Mouse (Mus musculus) ovary, postnatal 36 days (tissue): ENCODE measurements around the gene Tmem147.
"Not testable (repeated sequence)": the region's sequence is repeated elsewhere in the genome, so short reads cannot be mapped to it uniquely, and the experiment has no call there.

Experiments
- DNase-seq: peaks from one replicate; pipeline ENCODE4 v3.0.0; 2022; ENCODE audit warnings: low spot score, mixed read lengths

Tmem147 gene

GRCm38 (mm10) chr7:30729396-30730063, at the start of gene Tmem147:
Tmem147 (minus strand) TSS chr7:30729540.
- DNase-seq: peak; percentile 94

- no peak for DNase-seq
Measured at GRCm38 (mm10) chr7:30777911-30778310, 48.6 kb upstream of the Tmem147 start.

GRCm38 (mm10) chr7:30777081-30777579, 47.8 kb upstream of the Tmem147 start:
- no peak for DNase-seq

- DNase-seq: no peak
Measured at GRCm38 (mm10) chr7:30776104-30776503, 46.8 kb upstream of the Tmem147 start.

GRCm38 (mm10) chr7:30769236-30769635, 39.9 kb upstream of the Tmem147 start:
- DNase-seq: no peak

GRCm38 (mm10) chr7:30766408-30766807, 37.1 kb upstream of the Tmem147 start:
- no peak for DNase-seq

GRCm38 (mm10) chr7:30765173-30765572, 35.8 kb upstream of the Tmem147 start:
- DNase-seq: no peak

GRCm38 (mm10) chr7:30763456-30763855, 34.1 kb upstream of the Tmem147 start, which contains the start of gene Dmkn:
Dmkn (plus strand) TSS chr7:30763756.
- DNase-seq: no peak

- no peak for DNase-seq
Measured at GRCm38 (mm10) chr7:30761769-30762352, 32.5 kb upstream of the Tmem147 start.

- DNase-seq: no peak
Measured at GRCm38 (mm10) chr7:30758853-30759252, 29.5 kb upstream of the Tmem147 start.

GRCm38 (mm10) chr7:30757001-30757400, 27.7 kb upstream of the Tmem147 start:
- no peak for DNase-seq

GRCm38 (mm10) chr7:30751086-30751669, 21.8 kb upstream of the Tmem147 start, which contains the start of gene Sbsn:
Sbsn (plus strand) TSS chr7:30751471.
- DNase-seq: no peak

GRCm38 (mm10) chr7:30749824-30750606, 20.7 kb upstream of the Tmem147 start:
- DNase-seq: no peak

GRCm38 (mm10) chr7:30747525-30748204, 18.3 kb upstream of the Tmem147 start:
- DNase-seq: no peak

- DNase-seq: peak; percentile 40
Measured at GRCm38 (mm10) chr7:30744022-30744598, 14.8 kb upstream of the Tmem147 start.

GRCm38 (mm10) chr7:30743617-30744016, 14.3 kb upstream of the Tmem147 start, which contains the start of gene Gapdhs:
Gapdhs (minus strand) TSS chr7:30743681.
- DNase-seq: not testable (repeated sequence)

GRCm38 (mm10) chr7:30742570-30742969, 13.2 kb upstream of the Tmem147 start:
- DNase-seq: not testable (repeated sequence)

- DNase-seq: no peak
Measured at GRCm38 (mm10) chr7:30736211-30736610, 6.9 kb upstream of the Tmem147 start.

GRCm38 (mm10) chr7:30730064-30730722, 853 bp upstream of the Tmem147 start:
- DNase-seq: not testable (repeated sequence)

GRCm38 (mm10) chr7:30728739-30729395, 473 bp downstream of the Tmem147 start:
- DNase-seq: no peak
